Mouse (Mus musculus): ENCODE data around the gene Trio.

DNA sequence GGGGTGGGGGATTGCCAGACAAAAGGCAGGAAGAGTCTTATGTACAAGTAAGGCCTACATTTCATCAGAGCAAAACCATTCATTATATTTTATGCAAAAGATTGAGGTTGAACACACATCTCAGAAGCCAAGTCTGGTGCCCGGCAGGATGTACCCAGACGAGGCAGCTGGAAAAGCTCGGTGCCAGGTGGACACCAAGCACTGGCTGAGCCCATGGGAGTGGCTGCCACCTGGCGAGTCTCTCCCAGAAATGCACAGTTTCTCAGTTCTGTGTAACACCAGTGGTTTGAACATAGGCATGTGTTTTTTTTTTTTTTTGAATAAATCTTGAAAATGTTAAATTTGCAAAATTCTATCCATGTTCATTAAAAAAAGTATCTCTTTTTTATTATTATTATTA lies 293.8 kb downstream of the Trio start:
- TF ChIP-seq POLR2A (IDR thresholded peaks at IDR 0.05; ENCODE audit: low read depth, low read length): no peak
- no peak for TF ChIP-seq CTCF (IDR thresholded peaks at IDR 0.05; ENCODE audit: extremely low read depth, insufficient read depth, insufficient read length, insufficient replicate concordance)
